Mouse (Mus musculus): ENCODE measurements at regions not wholly inside any gene's neighbourhood (a gene's known extent, or its start where the extent isn't known, plus 50 kb on each side); places are given as distances from the start of the nearest gene placed in this dataset.
"Not testable (repeated sequence)": the region's sequence is repeated elsewhere in the genome, so short reads cannot be mapped to it uniquely, and the experiment has no call there.

GRCm38 (mm10) chr10:53482919-53483318 is 103.2 kb upstream of the Cep85l start:
- no peak for DNase-seq (ENCODE audit: low read depth)

GRCm38 (mm10) chr10:53470200-53470599 is 90.5 kb upstream of the Cep85l start:
- no peak for DNase-seq (ENCODE audit: low read depth)

GRCm38 (mm10) chr10:53469611-53470010 is 89.9 kb upstream of the Cep85l start:
- DNase-seq (ENCODE audit: low read depth): no peak

GRCm38 (mm10) chr10:53468293-53468545 is 88.5 kb upstream of the Cep85l start:
- no peak for DNase-seq (ENCODE audit: low read depth)

- DNase-seq (ENCODE audit: low read depth): no peak
Observed at GRCm38 (mm10) chr10:53467472-53468292, 87.9 kb upstream of the Cep85l start.

- DNase-seq (ENCODE audit: low read depth): no peak
Observed at GRCm38 (mm10) chr10:53466851-53467250, 87.1 kb upstream of the Cep85l start.

GRCm38 (mm10) chr10:53466261-53466660 is 86.5 kb upstream of the Cep85l start:
- DNase-seq (ENCODE audit: low read depth): no peak

- no peak for DNase-seq (ENCODE audit: low read depth)
Observed at GRCm38 (mm10) chr10:53464581-53464980, 84.8 kb upstream of the Cep85l start.

- no peak for DNase-seq (ENCODE audit: low read depth)
Observed at GRCm38 (mm10) chr10:53464006-53464405, 84.3 kb upstream of the Cep85l start.

- DNase-seq (ENCODE audit: low read depth): no peak
Observed at GRCm38 (mm10) chr10:53463471-53463870, 83.7 kb upstream of the Cep85l start.

GRCm38 (mm10) chr10:53462449-53463308 is 82.9 kb upstream of the Cep85l start:
- DNase-seq (ENCODE audit: low read depth): no peak

- DNase-seq (ENCODE audit: low read depth): peak; percentile 25
Observed at GRCm38 (mm10) chr10:53461070-53461781, 81.5 kb upstream of the Cep85l start.

GRCm38 (mm10) chr10:53459706-53460105 is 80.0 kb upstream of the Cep85l start:
- DNase-seq (ENCODE audit: low read depth): not testable (repeated sequence)

GRCm38 (mm10) chr10:53456027-53456713 is 76.4 kb upstream of the Cep85l start:
- DNase-seq (ENCODE audit: low read depth): no peak

- no peak for DNase-seq (ENCODE audit: low read depth)
Observed at GRCm38 (mm10) chr10:53444789-53445188, 65.0 kb upstream of the Cep85l start.

- DNase-seq (ENCODE audit: low read depth): no peak
Observed at GRCm38 (mm10) chr10:53443443-53443842, 63.7 kb upstream of the Cep85l start.

- no peak for DNase-seq (ENCODE audit: low read depth)
Observed at GRCm38 (mm10) chr10:53442912-53443311, 63.2 kb upstream of the Cep85l start.

- DNase-seq (ENCODE audit: low read depth): no peak
Observed at GRCm38 (mm10) chr10:53440251-53440650, 60.5 kb upstream of the Cep85l start.

- no peak for DNase-seq (ENCODE audit: low read depth)
Observed at GRCm38 (mm10) chr10:53438388-53438787, 58.6 kb upstream of the Cep85l start.

GRCm38 (mm10) chr10:53437724-53438123 is 58.0 kb upstream of the Cep85l start:
- no peak for DNase-seq (ENCODE audit: low read depth)

- no peak for DNase-seq (ENCODE audit: low read depth)
Observed at GRCm38 (mm10) chr10:53436023-53436475, 56.3 kb upstream of the Cep85l start.
